Mouse (Mus musculus) lung, adult 18-20 months (tissue): ENCODE measurements around the gene Def6.

Source experiments
- DNase-seq, 2 experiments: peaks; one replicate each; pipeline ENCODE4 v3.0.0; 2022; ENCODE audit warnings: mixed read lengths in 2 of 2

Def6 gene

GRCm38 (mm10) chr17:28277226-28277625 is 69.6 kb downstream of the Def6 start:
- DNase-seq: no peak

DNA sequence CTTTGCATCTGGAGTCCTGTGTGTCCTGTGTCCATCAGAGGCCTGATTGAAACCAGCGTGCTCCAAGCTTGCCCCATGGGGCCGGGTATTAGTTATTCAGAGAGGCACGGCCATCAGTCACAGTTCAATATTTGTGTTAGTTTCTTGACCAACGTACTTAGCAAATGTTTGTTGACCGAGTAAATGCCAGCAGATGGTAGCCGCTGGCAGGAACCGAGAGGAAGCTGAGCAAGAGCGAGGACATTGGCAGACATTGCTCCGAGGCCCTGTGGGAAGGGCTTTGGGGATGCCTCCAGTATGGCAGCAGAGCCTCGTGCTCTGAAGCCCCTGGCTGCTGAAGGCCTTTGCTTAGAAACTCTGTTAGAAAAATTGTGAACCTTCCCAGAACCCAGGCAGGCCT is 70.1 kb downstream of the Def6 start:
- DNase-seq: peak in 1 of 2 experiments; percentile 38

- DNase-seq: no peak
Measured at GRCm38 (mm10) chr17:28278156-28278555, 70.6 kb downstream of the Def6 start.
